Mouse (Mus musculus) testis, adult 2 months (tissue): ENCODE measurements around the gene Fbxl13. TPM values are rescaled to one million over a fixed set of nuclear protein-coding genes. Genes with fewer than 3 reads are reported as not detected.

Experiments used
- H3K27ac ChIP-seq: fragments of 200-500 bp; 2 replicates; pipeline ENCODE4 v1.5.1; 2012; ENCODE audit warnings: low read depth, low read length; ENCODE audit not compliant: control insufficient read depth, insufficient read depth
- H3K27me3 ChIP-seq: fragments of 200-500 bp; 2 replicates; pipeline ENCODE4 v1.6.1; 2012; ENCODE audit warnings: mild to moderate bottlenecking, low read length, moderate library complexity; ENCODE audit not compliant: control insufficient read depth, insufficient read depth
- H3K36me3 ChIP-seq: fragments of 200-500 bp; 2 replicates; pipeline ENCODE4 v1.6.1; 2012; ENCODE audit warnings: mild to moderate bottlenecking, low read length; ENCODE audit not compliant: control insufficient read depth, insufficient read depth
- H3K4me1 ChIP-seq: fragments of 200-500 bp; 2 replicates; pipeline ENCODE4 v1.6.1; 2012; ENCODE audit warnings: low read length; ENCODE audit not compliant: control insufficient read depth, insufficient read depth
- H3K4me3 ChIP-seq: fragments of 200-500 bp; 2 replicates; pipeline ENCODE4 v1.5.1; 2012; ENCODE audit warnings: low read depth, mild to moderate bottlenecking, low read length, moderate library complexity, mixed read lengths; ENCODE audit not compliant: control insufficient read depth
- CTCF ChIP-seq: fragments of 200-500 bp; IDR thresholded peaks from 2 replicates; pipeline ENCODE4 v1.5.1; 2012; ENCODE audit warnings: low read depth, mild to moderate bottlenecking, inconsistent platforms, low read length, moderate library complexity; ENCODE audit not compliant: control insufficient read depth, insufficient read depth, insufficient replicate concordance
- POLR2A ChIP-seq: fragments of 200-500 bp; IDR thresholded peaks from 2 replicates; pipeline ENCODE4 v1.6.1; 2012; ENCODE audit warnings: low read depth, mild to moderate bottlenecking, inconsistent platforms, low read length, moderate library complexity; ENCODE audit not compliant: control insufficient read depth
- polyA plus RNA-seq: library from polyadenylated mRNA; depleted of rRNA; stranded (reverse); fragments of >200 nt; gene quantifications from 2 replicates; pipeline ENCODE4 v1.2.3, GENCODE M21; 2012

The Fbxl13 gene
- polyA plus RNA-seq, 1 experiment, result 92.2 TPM

DNA sequence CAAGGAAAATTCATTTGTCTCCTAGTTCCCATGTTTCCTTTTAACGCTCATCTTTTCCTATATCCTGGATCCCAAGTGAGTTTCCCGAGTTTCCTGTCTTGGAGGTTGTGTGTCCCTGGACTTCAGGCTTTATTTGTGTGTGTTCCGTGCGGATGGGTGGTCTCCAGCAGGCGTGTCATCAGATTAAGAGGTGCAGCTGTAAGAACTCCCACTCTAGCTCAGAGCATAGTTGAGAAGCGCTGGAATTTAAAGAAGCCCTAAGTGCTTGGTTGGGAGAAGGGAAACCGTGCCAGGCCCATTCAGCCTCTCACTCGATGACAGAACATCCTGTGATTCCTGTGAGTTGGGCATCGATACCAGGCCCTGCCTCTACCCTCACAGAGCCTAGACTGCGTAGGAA, 132.1 kb downstream of the Fbxl13 start:
- no peak overlapping the region for H3K4me3 ChIP-seq
- no peak overlapping the region for H3K27ac ChIP-seq
- no peak for TF ChIP-seq POLR2A
- TF ChIP-seq CTCF, result no peak
- no peaks in the 10 kb centered on the region for H3K36me3 ChIP-seq
- H3K4me1 ChIP-seq, result no peaks in the 10 kb centered on the region
- H3K27me3 ChIP-seq, result no peaks in the 10 kb centered on the region

DNA sequence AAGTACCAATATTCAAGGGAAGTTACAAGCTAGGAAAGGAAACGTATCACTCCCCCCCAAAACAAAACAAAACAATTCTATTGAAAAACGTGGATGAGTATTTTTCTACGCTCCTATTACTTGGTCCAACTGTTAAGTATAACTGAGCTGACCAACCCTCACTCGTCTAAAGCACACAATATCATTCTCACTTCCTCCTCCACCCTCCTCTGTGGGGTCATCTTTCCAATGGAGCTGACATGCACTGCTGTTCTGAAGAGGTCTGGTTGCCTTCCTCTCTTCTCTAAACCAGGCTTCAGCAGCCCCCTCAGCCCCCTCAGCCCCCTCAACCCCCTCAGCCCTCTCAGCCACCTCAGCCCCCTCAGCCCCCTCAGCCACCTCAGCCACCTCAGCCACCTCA, 135.6 kb downstream of the Fbxl13 start:
- H3K36me3 ChIP-seq, result no peaks in the 10 kb centered on the region
- no peaks in the 10 kb centered on the region for H3K27me3 ChIP-seq
- no peak for TF ChIP-seq POLR2A
- TF ChIP-seq CTCF, result no peak
- H3K27ac ChIP-seq, result no peak overlapping the region
- H3K4me3 ChIP-seq, result no peak overlapping the region
- H3K4me1 ChIP-seq, result no peaks in the 10 kb centered on the region

DNA sequence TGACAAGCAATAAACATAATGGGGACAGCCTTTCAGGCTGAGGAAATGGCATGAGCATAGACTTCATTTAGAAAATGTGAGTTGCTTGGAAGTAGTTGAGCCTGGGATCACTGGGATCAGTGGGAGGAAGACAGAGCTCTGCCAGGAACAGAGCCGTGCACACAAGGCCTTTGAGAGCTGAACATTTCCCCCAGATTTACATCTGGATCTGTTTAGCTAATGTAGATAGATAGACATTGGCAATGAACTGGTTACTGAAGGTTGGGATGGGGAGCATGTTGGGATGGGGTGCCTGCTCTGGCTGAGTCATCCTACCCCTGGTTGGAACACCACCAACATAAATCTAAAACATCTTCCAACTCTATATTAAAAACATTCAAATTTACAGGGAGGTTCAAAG, 138.5 kb downstream of the Fbxl13 start:
- H3K27me3 ChIP-seq, result no peaks in the 10 kb centered on the region
- H3K36me3 ChIP-seq, result no peaks in the 10 kb centered on the region
- H3K4me1 ChIP-seq, result no peaks in the 10 kb centered on the region
- no peak overlapping the region for H3K4me3 ChIP-seq
- TF ChIP-seq POLR2A (no peak), CTCF (no peak)
- H3K27ac ChIP-seq, result no peak overlapping the region

DNA sequence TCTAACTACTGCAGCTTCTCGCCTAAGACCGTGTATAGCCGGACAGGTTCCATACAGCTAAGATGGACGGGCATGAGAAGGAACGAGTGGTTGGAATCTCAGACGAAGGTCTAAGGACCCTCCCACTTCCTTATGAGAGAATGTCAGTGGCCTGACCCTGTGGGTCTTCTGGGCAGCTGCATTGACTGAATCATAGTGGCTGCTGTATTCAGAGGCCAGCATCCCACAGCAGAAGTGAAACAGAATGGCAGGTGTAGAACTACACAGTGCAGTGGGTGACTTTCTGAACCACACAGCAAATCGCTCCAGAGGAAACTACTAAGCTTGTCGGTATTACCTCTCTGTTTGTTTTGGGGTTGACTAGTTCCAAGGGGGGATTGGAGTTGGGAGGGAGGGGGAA, 140.3 kb downstream of the Fbxl13 start:
- no peak overlapping the region for H3K27ac ChIP-seq
- H3K27me3 ChIP-seq, result no peaks in the 10 kb centered on the region
- no peaks in the 10 kb centered on the region for H3K36me3 ChIP-seq
- TF ChIP-seq POLR2A (no peak), CTCF (no peak)
- H3K4me1 ChIP-seq, result no peaks in the 10 kb centered on the region
- H3K4me3 ChIP-seq, result no peak overlapping the region

DNA sequence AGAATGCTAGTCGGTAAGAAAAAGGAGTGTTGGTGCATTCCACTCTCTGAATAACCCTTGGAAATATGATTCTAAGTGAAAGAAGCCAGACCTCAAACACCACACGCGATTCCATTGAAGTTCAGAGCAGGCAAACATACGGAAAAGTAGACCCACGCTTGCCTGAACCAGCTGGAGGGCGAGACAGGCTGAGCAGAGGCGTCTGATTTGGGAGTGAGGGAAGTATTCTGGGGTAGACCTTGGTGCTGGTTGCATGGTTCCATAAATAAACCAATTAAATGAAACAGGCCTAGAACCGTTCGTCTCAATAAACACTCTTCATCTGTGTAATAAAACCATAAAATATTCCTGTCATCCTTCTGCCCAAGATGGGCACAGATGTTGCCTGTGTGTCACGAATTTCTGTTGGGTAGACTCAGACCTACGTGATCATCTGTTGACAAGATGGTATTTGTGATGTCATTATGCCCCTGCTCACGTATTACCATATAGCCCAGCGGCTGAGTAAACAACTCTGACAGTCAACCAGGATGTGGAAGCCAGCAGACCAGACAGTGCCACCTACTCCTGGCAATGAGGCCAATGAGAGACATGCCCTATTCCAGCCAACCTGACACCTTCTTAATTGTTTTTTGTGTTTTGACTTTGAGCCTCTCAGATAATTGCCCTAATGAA, 142.4 kb downstream of the Fbxl13 start:
- TF ChIP-seq POLR2A (no peak), CTCF (no peak)
- no peaks in the 10 kb centered on the region for H3K27me3 ChIP-seq
- no peaks in the 10 kb centered on the region for H3K4me1 ChIP-seq
- no peaks in the 10 kb centered on the region for H3K36me3 ChIP-seq
- H3K4me3 ChIP-seq, result no peak overlapping the region
- no peak overlapping the region for H3K27ac ChIP-seq

DNA sequence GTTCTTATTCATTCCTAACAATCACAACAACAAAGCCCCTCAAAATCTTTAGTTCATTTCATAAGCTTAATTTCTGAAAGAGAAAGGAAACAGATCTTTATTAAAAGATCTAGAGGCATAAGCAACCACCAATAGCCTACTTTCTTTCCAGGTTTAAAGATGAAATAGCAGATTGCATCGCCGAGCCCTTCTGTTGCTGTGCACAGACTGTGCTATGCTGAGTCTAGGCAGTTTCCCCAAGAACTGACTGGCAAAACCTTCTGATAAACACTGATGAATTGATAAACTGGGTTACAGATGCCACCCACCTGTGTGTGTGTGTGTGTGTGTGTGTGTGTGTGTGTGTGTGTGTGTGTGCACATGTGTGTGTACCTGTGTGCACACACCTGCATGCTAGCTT, 144.5 kb downstream of the Fbxl13 start:
- Histone ChIP-seq H3K4me1 (no peaks in the 10 kb centered on the region), H3K27ac (no peak overlapping the region), H3K36me3 (no peaks in the 10 kb centered on the region), H3K27me3 (no peaks in the 10 kb centered on the region), H3K4me3 (no peak overlapping the region)
- no peak for TF ChIP-seq POLR2A
- no peak for TF ChIP-seq CTCF

DNA sequence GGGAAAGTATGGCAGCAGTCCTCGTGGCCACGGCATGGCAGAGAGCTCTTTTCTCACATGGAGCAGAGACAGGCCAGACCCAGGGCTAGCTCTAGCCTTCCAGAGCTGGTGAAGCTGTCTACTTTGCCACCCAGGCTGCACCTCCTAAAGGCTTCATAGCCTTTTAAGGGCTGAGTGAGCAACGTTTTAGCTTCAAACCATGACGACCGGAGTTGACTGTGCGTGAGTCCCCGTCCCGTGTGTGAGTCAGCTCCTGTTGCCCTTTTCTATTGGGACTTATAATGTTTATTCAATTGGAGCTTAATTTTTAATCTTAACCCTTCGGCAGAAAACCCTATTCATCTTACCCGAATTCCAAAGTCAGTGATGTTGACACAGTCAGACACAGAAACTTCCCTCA, 145.3 kb downstream of the Fbxl13 start:
- no peaks in the 10 kb centered on the region for H3K36me3 ChIP-seq
- no peaks in the 10 kb centered on the region for H3K27me3 ChIP-seq
- H3K4me1 ChIP-seq, result no peaks in the 10 kb centered on the region
- TF ChIP-seq CTCF (no peak), POLR2A (no peak)
- no peak overlapping the region for H3K27ac ChIP-seq
- no peak overlapping the region for H3K4me3 ChIP-seq
